Mouse (Mus musculus) liver, embryonic 15.5 days (tissue): Measurements from ENCODE around the gene Ablim1. TPM values are rescaled to one million over a fixed set of nuclear protein-coding genes. Genes with fewer than 3 reads are reported as not detected.

Source experiments
- ATAC-seq: fragments of 200-750 bp; cut with Nextera tagmentation; 2 replicates; pipeline ENCODE4 v1.8.0; 2017; ENCODE audit warnings: moderate number of reproducible peaks, mild to moderate bottlenecking, moderate library complexity; ENCODE audit not compliant: insufficient read depth
- H3K27ac ChIP-seq: fragments of 300-500 bp; sonication (generic); replicated peaks from 2 replicates; pipeline ENCODE4 v1.5.1; 2015; ENCODE audit warnings: mild to moderate bottlenecking, inconsistent platforms
- H3K27me3 ChIP-seq: fragments of 300-500 bp; sonication (generic); 2 replicates; pipeline ENCODE4 v1.6.1; 2015; ENCODE audit warnings: mild to moderate bottlenecking, inconsistent platforms
- H3K36me3 ChIP-seq: fragments of 300-500 bp; sonication (generic); replicated peaks from 2 replicates; pipeline ENCODE4 v1.6.1; 2015; ENCODE audit warnings: moderate library complexity, mild to moderate bottlenecking, inconsistent platforms
- H3K4me1 ChIP-seq: fragments of 300-500 bp; sonication (generic); replicated peaks from 2 replicates; pipeline ENCODE4 v1.6.1; 2015; ENCODE audit warnings: inconsistent platforms
- H3K4me2 ChIP-seq: fragments of 300-500 bp; sonication (generic); 2 replicates; pipeline ENCODE4 v1.6.1; 2015; ENCODE audit warnings: moderate library complexity, mild to moderate bottlenecking, inconsistent platforms
- H3K4me3 ChIP-seq: fragments of 300-500 bp; sonication (generic); replicated peaks from 2 replicates; pipeline ENCODE4 v1.5.1; 2015; ENCODE audit warnings: mild to moderate bottlenecking, inconsistent platforms
- H3K9ac ChIP-seq: fragments of 300-500 bp; sonication (generic); 2 replicates; pipeline ENCODE4 v1.6.1; 2015; ENCODE audit warnings: moderate library complexity, mild to moderate bottlenecking, inconsistent platforms
- H3K9me3 ChIP-seq: fragments of 300-500 bp; sonication (generic); replicated peaks from 2 replicates; pipeline ENCODE4 v1.6.1; 2016; ENCODE audit warnings: inconsistent platforms
- WGBS: fragments of 180-500 bp; shearing (Covaris S2); methylation state at CpG from one replicate; pipeline ENCODE4 v1.1.7; 2015; ENCODE audit warnings: mixed read lengths; ENCODE audit not compliant: insufficient replicate concordance; 5-methylcytosine and 5-hydroxymethylcytosine counted together
- polyA plus RNA-seq: library from polyadenylated mRNA; unstranded; fragments of >200 nt; fragmentation: Nextera tagmentation; extraction: Ambion mirVana; gene quantifications from 2 replicates; pipeline ENCODE4 v1.2.1, GENCODE M21; 2015

Gene Ablim1
- polyA plus RNA-seq, 1 experiment from 2014 or later: 9.5 TPM

- Histone ChIP-seq H3K27me3 (no peaks in the 10 kb centered on the region), H3K9me3 (0 out of 2 replicates have a peak, but pooled peaks cover 6% of the 10 kb centered on the region), H3K36me3 (no peaks in the 10 kb centered on the region), H3K4me3 (no peak overlapping the region), H3K9ac (no peak overlapping the region), H3K4me2 (no peak overlapping the region), H3K27ac (no peak overlapping the region), H3K4me1 (no peaks in the 10 kb centered on the region)
- 28% methylated on average over 5 of the region's 5 CpGs for WGBS
- ATAC-seq: no peak
Measured at GRCm38 (mm10) chr19:57343860-57344259, 29.1 kb upstream of the Ablim1 start.

- H3K9ac ChIP-seq: no peak overlapping the region
- WGBS: 54% methylated on average over 8 of the region's 8 CpGs
- no peaks in the 10 kb centered on the region for H3K27me3 ChIP-seq
- H3K9me3 ChIP-seq: 0 out of 2 replicates have a peak, but pooled peaks cover 1% of the 10 kb centered on the region
- no peak for ATAC-seq
- no peaks in the 10 kb centered on the region for H3K4me1 ChIP-seq
- H3K4me2 ChIP-seq: no peak overlapping the region
- no peak overlapping the region for H3K27ac ChIP-seq
- H3K4me3 ChIP-seq: no peak overlapping the region
- H3K36me3 ChIP-seq: no peaks in the 10 kb centered on the region
Measured at GRCm38 (mm10) chr19:57340900-57341742, 26.4 kb upstream of the Ablim1 start.

- H3K4me3 ChIP-seq: no peak overlapping the region
- ATAC-seq: no peak
- 59% methylated on average over 13 of the region's 13 CpGs for WGBS
- no peaks in the 10 kb centered on the region for H3K4me1 ChIP-seq
- H3K4me2 ChIP-seq: no peak overlapping the region
- no peak overlapping the region for H3K9ac ChIP-seq
- no peaks in the 10 kb centered on the region for H3K27me3 ChIP-seq
- no peaks in the 10 kb centered on the region for H3K9me3 ChIP-seq
- H3K36me3 ChIP-seq: no peaks in the 10 kb centered on the region
- no peak overlapping the region for H3K27ac ChIP-seq
Measured at GRCm38 (mm10) chr19:57339281-57339864, 24.7 kb upstream of the Ablim1 start.

- Histone ChIP-seq H3K4me1 (no peaks in the 10 kb centered on the region), H3K9ac (no peak overlapping the region), H3K4me3 (no peak overlapping the region), H3K9me3 (no peaks in the 10 kb centered on the region), H3K27me3 (no peaks in the 10 kb centered on the region), H3K36me3 (no peaks in the 10 kb centered on the region), H3K4me2 (no peak overlapping the region), H3K27ac (no peak overlapping the region)
- 72% methylated on average over 8 of the region's 8 CpGs for WGBS
- ATAC-seq: no peak
Measured at GRCm38 (mm10) chr19:57335135-57335534, 20.4 kb upstream of the Ablim1 start.

- no peak for ATAC-seq
- H3K9me3 ChIP-seq: no peaks in the 10 kb centered on the region
- no peak overlapping the region for H3K4me3 ChIP-seq
- no peak overlapping the region for H3K4me2 ChIP-seq
- no peaks in the 10 kb centered on the region for H3K36me3 ChIP-seq
- H3K4me1 ChIP-seq: no peaks in the 10 kb centered on the region
- H3K9ac ChIP-seq: no peak overlapping the region
- H3K27me3 ChIP-seq: no peaks in the 10 kb centered on the region
- WGBS: 72% methylated on average over 4 of the region's 4 CpGs
- H3K27ac ChIP-seq: no peak overlapping the region
Measured at GRCm38 (mm10) chr19:57333356-57333755, 18.6 kb upstream of the Ablim1 start.

- Histone ChIP-seq H3K9ac (no peak overlapping the region), H3K4me2 (no peak overlapping the region), H3K4me3 (no peak overlapping the region), H3K36me3 (no peaks in the 10 kb centered on the region), H3K4me1 (no peaks in the 10 kb centered on the region), H3K27ac (no peak overlapping the region), H3K9me3 (no peaks in the 10 kb centered on the region), H3K27me3 (no peaks in the 10 kb centered on the region)
- no peak for ATAC-seq
- 65% methylated on average over 6 of the region's 6 CpGs for WGBS
Measured at GRCm38 (mm10) chr19:57331237-57331636, 16.5 kb upstream of the Ablim1 start.

GRCm38 (mm10) chr19:57330309-57330708, 15.6 kb upstream of the Ablim1 start:
- no peak overlapping the region for H3K27ac ChIP-seq
- H3K4me3 ChIP-seq: no peak overlapping the region
- H3K9me3 ChIP-seq: no peaks in the 10 kb centered on the region
- peaks cover 3% of the 10 kb centered on the region; the same call in 1 of the 2 replicates for H3K4me1 ChIP-seq
- H3K9ac ChIP-seq: no peak overlapping the region
- no peaks in the 10 kb centered on the region for H3K36me3 ChIP-seq
- WGBS: 58% methylated on average over 11 of the region's 11 CpGs
- H3K27me3 ChIP-seq: no peaks in the 10 kb centered on the region
- ATAC-seq: no peak
- no peak overlapping the region for H3K4me2 ChIP-seq

GRCm38 (mm10) chr19:57328792-57329191, 14.1 kb upstream of the Ablim1 start:
- 36% methylated on average over 12 of the region's 12 CpGs for WGBS
- no peaks in the 10 kb centered on the region for H3K27me3 ChIP-seq
- H3K9me3 ChIP-seq: no peaks in the 10 kb centered on the region
- no peak overlapping the region for H3K9ac ChIP-seq
- ATAC-seq: no peak
- no peaks in the 10 kb centered on the region for H3K36me3 ChIP-seq
- H3K4me3 ChIP-seq: no peak overlapping the region
- peaks cover 3% of the 10 kb centered on the region; the same call in 1 of the 2 replicates for H3K4me1 ChIP-seq
- H3K4me2 ChIP-seq: 0 out of 2 replicates have a peak overlapping the region, but pooled peaks have one; percentile 17
- no peak overlapping the region for H3K27ac ChIP-seq

- no peaks in the 10 kb centered on the region for H3K36me3 ChIP-seq
- peaks cover 3% of the 10 kb centered on the region; the same call in 1 of the 2 replicates for H3K4me1 ChIP-seq
- no peak for ATAC-seq
- 0 out of 2 replicates have a peak overlapping the region, but pooled peaks have one; percentile 17 for H3K4me2 ChIP-seq
- 80% methylated on average over 7 of the region's 7 CpGs for WGBS
- H3K27ac ChIP-seq: no peak overlapping the region
- H3K4me3 ChIP-seq: no peak overlapping the region
- H3K9me3 ChIP-seq: no peaks in the 10 kb centered on the region
- no peak overlapping the region for H3K9ac ChIP-seq
- no peaks in the 10 kb centered on the region for H3K27me3 ChIP-seq
Measured at GRCm38 (mm10) chr19:57328269-57328668, 13.6 kb upstream of the Ablim1 start.

GRCm38 (mm10) chr19:57327679-57328078, 13.0 kb upstream of the Ablim1 start:
- Histone ChIP-seq H3K4me2 (no peak overlapping the region), H3K9ac (no peak overlapping the region), H3K27ac (no peak overlapping the region), H3K27me3 (no peaks in the 10 kb centered on the region), H3K4me3 (no peak overlapping the region), H3K4me1 (peaks cover 3% of the 10 kb centered on the region; the same call in 1 of the 2 replicates), H3K36me3 (no peaks in the 10 kb centered on the region), H3K9me3 (no peaks in the 10 kb centered on the region)
- no peak for ATAC-seq

GRCm38 (mm10) chr19:57325748-57326300, 11.1 kb upstream of the Ablim1 start:
- no peak for ATAC-seq
- H3K27ac ChIP-seq: no peak overlapping the region
- WGBS: 22% methylated on average over 7 of the region's 7 CpGs

More at GRCm38 (mm10) chr19:57325748-57326300, 11.1 kb upstream of the Ablim1 start:
- Histone ChIP-seq H3K9me3 (no peaks in the 10 kb centered on the region), H3K36me3 (no peaks in the 10 kb centered on the region), H3K4me1 (peaks cover 3% of the 10 kb centered on the region; the same call in 1 of the 2 replicates), H3K27me3 (no peaks in the 10 kb centered on the region), H3K9ac (no peak overlapping the region), H3K4me2 (no peak overlapping the region), H3K4me3 (no peak overlapping the region)
